Mouse (Mus musculus) ES-E14 (cell line): ENCODE measurements at regions not wholly inside any gene's neighbourhood (a gene's known extent, or its start where the extent isn't known, plus 50 kb on each side); places are given as distances from the start of the nearest gene placed in this dataset.

ENCODE experiments used
- DNase-seq: peaks from one replicate; pipeline ENCODE4 v3.0.0-alpha.2; 2013; ENCODE audit warnings: low read depth, low spot score
- H3K27ac ChIP-seq: 2 replicates; pipeline ENCODE4 v1.5.1; 2012; ENCODE audit warnings: low read depth, mild to moderate bottlenecking, low read length, moderate library complexity, mixed read lengths; ENCODE audit not compliant: poor library complexity, insufficient read depth, severe bottlenecking
- H3K36me3 ChIP-seq: 2 replicates; pipeline ENCODE4 v1.6.1; 2012; ENCODE audit warnings: mild to moderate bottlenecking, low read length, moderate library complexity, mixed read lengths; ENCODE audit not compliant: control insufficient read depth, poor library complexity, insufficient read depth, severe bottlenecking
- H3K4me1 ChIP-seq, 2 experiments: fragments of 150-350 bp in 1 of 2; sonication (generic) in 1 of 2; 2 replicates each; pipeline ENCODE4 v1.6.1; 2012; ENCODE audit warnings: low read length in 2 of 2, mild to moderate bottlenecking in 1 of 2, mixed read lengths in 1 of 2; ENCODE audit not compliant: control insufficient read depth in 2 of 2, insufficient read depth in 2 of 2, poor library complexity in 1 of 2
- H3K4me3 ChIP-seq, 2 experiments: fragments of 150-350 bp in 1 of 2; sonication (generic) in 1 of 2; 2 replicates each; pipeline ENCODE4 v1.5.1; 2012; ENCODE audit warnings: low read length in 2 of 2, low read depth in 1 of 2, mild to moderate bottlenecking in 1 of 2, mixed read lengths in 1 of 2; ENCODE audit not compliant: insufficient read depth in 1 of 2, poor library complexity in 1 of 2, severe bottlenecking in 1 of 2
- H3K9ac ChIP-seq: 2 replicates; pipeline ENCODE4 v1.6.1; 2012; ENCODE audit warnings: low read depth, mild to moderate bottlenecking, low read length, mixed read lengths; ENCODE audit not compliant: poor library complexity, insufficient read depth, severe bottlenecking
- H3K9me3 ChIP-seq: fragments of 150-350 bp; sonication (generic); 2 replicates; pipeline ENCODE4 v1.6.1; 2012; ENCODE audit warnings: low read depth, mild to moderate bottlenecking, low read length; ENCODE audit not compliant: control insufficient read depth, insufficient read depth
- CHD2 ChIP-seq: IDR thresholded peaks from 2 replicates; pipeline ENCODE4 v1.6.1; 2014; ENCODE audit warnings: mild to moderate bottlenecking, low read depth, low read length, inconsistent platforms
- HCFC1 ChIP-seq: IDR thresholded peaks from 2 replicates; pipeline ENCODE4 v1.6.1; 2012; ENCODE audit warnings: low read length, inconsistent platforms, borderline replicate concordance; ENCODE audit not compliant: insufficient read depth
- MAFK ChIP-seq: IDR thresholded peaks from 2 replicates; pipeline ENCODE4 v1.6.1; 2014; ENCODE audit warnings: mild to moderate bottlenecking, low read depth, low read length, inconsistent platforms; ENCODE audit not compliant: insufficient read depth
- ZC3H11A ChIP-seq: IDR thresholded peaks from 2 replicates; pipeline ENCODE4 v1.6.1; 2012; ENCODE audit warnings: low read depth, mild to moderate bottlenecking, inconsistent platforms, low read length, borderline replicate concordance
- ZNF384 ChIP-seq: IDR thresholded peaks from 2 replicates; pipeline ENCODE4 v1.6.1; 2012; ENCODE audit warnings: low read depth, low read length, inconsistent platforms
- in situ Hi-C, 2 experiments: fragments of 600-800 bp; cut with MboI; formaldehyde crosslinking; loops; one replicate each; pipeline ENCODE4 v1.15.1; 2025; ENCODE audit warnings: low sequenced_read_pairs in 2 of 2, inconsistent platforms in 1 of 2; ENCODE audit not compliant: unreplicated experiment in 2 of 2

GRCm38 (mm10) chr15:6044511-6045256, 254.9 kb upstream of the Dab2 start:
- Histone ChIP-seq H3K4me1 (peaks cover 0 to 6% of the 10 kb centered on the region in 2 experiments; a peak in 1 of 4 replicates), H3K9ac (peak overlapping the region; percentile 62; the same call in 1 of the 2 replicates), H3K9me3 (peaks cover 10% of the 10 kb centered on the region; the same call in 1 of the 2 replicates), H3K27ac (peak overlapping the region; percentile 86), H3K4me3 (peak overlapping the region; percentile 60 to 62), H3K36me3 (peaks cover 6% of the 10 kb centered on the region; the same call in 1 of the 2 replicates)
- no peak for TF ChIP-seq CHD2
- no peak for TF ChIP-seq HCFC1
- TF ChIP-seq ZNF384 = no peak
- no peak for TF ChIP-seq ZC3H11A
- no peak for TF ChIP-seq MAFK
- DNase-seq = no peak
- in situ Hi-C loops = no loop called here

- no peaks in the 10 kb centered on the region; the same call in 1 of the 2 replicates for H3K36me3 ChIP-seq
- no peak overlapping the region for H3K27ac ChIP-seq
- no peak overlapping the region for H3K4me3 ChIP-seq
- H3K9me3 ChIP-seq = no peaks in the 10 kb centered on the region
- no peak for DNase-seq
- in situ Hi-C loops = no loop called here
- TF ChIP-seq MAFK (no peak), HCFC1 (no peak), ZNF384 (no peak), ZC3H11A (no peak), CHD2 (no peak)
- H3K9ac ChIP-seq = no peak overlapping the region
- H3K4me1 ChIP-seq = peaks cover 0 to 3% of the 10 kb centered on the region in 2 experiments; a peak in 1 of 4 replicates
Observed at GRCm38 (mm10) chr15:6055703-6056102, 243.9 kb upstream of the Dab2 start.

GRCm38 (mm10) chr15:6056887-6057626, 242.5 kb upstream of the Dab2 start:
- in situ Hi-C loops = no loop called here

GRCm38 (mm10) chr15:6059361-6059760, 240.2 kb upstream of the Dab2 start:
- no peak for TF ChIP-seq CHD2
- TF ChIP-seq MAFK = no peak
- no peak for TF ChIP-seq HCFC1
- no peak for TF ChIP-seq ZNF384
- TF ChIP-seq ZC3H11A = no peak
- H3K27ac ChIP-seq = no peak overlapping the region
- H3K9me3 ChIP-seq = no peaks in the 10 kb centered on the region
- in situ Hi-C loops = no loop called here
- no peak overlapping the region for H3K4me3 ChIP-seq
- DNase-seq = no peak
- H3K4me1 ChIP-seq = peaks cover 0 to 3% of the 10 kb centered on the region in 2 experiments; a peak in 1 of 4 replicates
- H3K9ac ChIP-seq = no peak overlapping the region
- no peaks in the 10 kb centered on the region; the same call in 1 of the 2 replicates for H3K36me3 ChIP-seq

More at GRCm38 (mm10) chr15:6056887-6057626, 242.5 kb upstream of the Dab2 start:
- TF ChIP-seq ZNF384 (no peak), CHD2 (no peak), HCFC1 (no peak), ZC3H11A (no peak), MAFK (no peak)
- H3K36me3 ChIP-seq = no peaks in the 10 kb centered on the region; the same call in 1 of the 2 replicates
- H3K27ac ChIP-seq = no peak overlapping the region
- H3K9me3 ChIP-seq = no peaks in the 10 kb centered on the region
- DNase-seq = no peak
- H3K4me1 ChIP-seq = peaks cover 0 to 3% of the 10 kb centered on the region in 2 experiments; a peak in 1 of 4 replicates
- peak overlapping the region in 1 of 2 experiments; percentile 49; a peak in 3 of 4 replicates for H3K4me3 ChIP-seq
- H3K9ac ChIP-seq = no peak overlapping the region
